Mouse (Mus musculus) embryonic facial prominence, embryonic 14.5 days (tissue): ENCODE measurements at regions not wholly inside any gene's neighbourhood (a gene's known extent, or its start where the extent isn't known, plus 50 kb on each side); places are given as distances from the start of the nearest gene placed in this dataset.

Experiments
- ATAC-seq: fragments of 200-750 bp; cut with Nextera tagmentation; 2 replicates; pipeline ENCODE4 v1.8.0; 2017; ENCODE audit warnings: low read depth, moderate number of reproducible peaks, moderate TSS enrichment
- DNase-seq: peaks from one replicate; pipeline ENCODE4 v3.0.0-alpha.2; 2015; ENCODE audit warnings: low spot score
- H3K27ac ChIP-seq: fragments of 300-500 bp; sonication (generic); replicated peaks from 2 replicates; pipeline ENCODE4 v1.5.1; 2014; ENCODE audit warnings: low read depth, mild to moderate bottlenecking, low read length, moderate library complexity
- H3K27me3 ChIP-seq: fragments of 300-500 bp; sonication (generic); replicated peaks from 2 replicates; pipeline ENCODE4 v1.6.1; 2014; ENCODE audit warnings: low read length; ENCODE audit not compliant: control insufficient read depth, insufficient read depth
- H3K36me3 ChIP-seq: fragments of 300-500 bp; sonication (generic); 2 replicates; pipeline ENCODE4 v1.6.1; 2014; ENCODE audit warnings: low read length, mixed read lengths; ENCODE audit not compliant: control insufficient read depth, insufficient read depth
- H3K4me1 ChIP-seq: fragments of 300-500 bp; sonication (generic); 2 replicates; pipeline ENCODE4 v1.6.1; 2014; ENCODE audit warnings: antibody characterized with exemption, low read length; ENCODE audit not compliant: control insufficient read depth, insufficient read depth
- H3K4me2 ChIP-seq: fragments of 300-500 bp; sonication (generic); 2 replicates; pipeline ENCODE4 v1.6.1; 2014; ENCODE audit warnings: low read depth, mild to moderate bottlenecking, low read length, moderate library complexity, mixed read lengths
- H3K4me3 ChIP-seq: fragments of 300-500 bp; sonication (generic); 2 replicates; pipeline ENCODE4 v1.5.1; 2014; ENCODE audit warnings: low read depth, mild to moderate bottlenecking, low read length
- H3K9ac ChIP-seq: fragments of 300-500 bp; sonication (generic); 2 replicates; pipeline ENCODE4 v1.6.1; 2014; ENCODE audit warnings: low read depth, mild to moderate bottlenecking, low read length, moderate library complexity, mixed read lengths
- H3K9me3 ChIP-seq: fragments of 300-500 bp; sonication (generic); 2 replicates; pipeline ENCODE4 v1.6.1; 2016; ENCODE audit warnings: low read length; ENCODE audit not compliant: control insufficient read depth
- WGBS: fragments of 180-500 bp; shearing (Covaris S2); extraction: QIAGEN DNeasy Blood & Tissue Kit; methylation state at CpG from one replicate; pipeline ENCODE4 v1.1.7; 2014; 5-methylcytosine and 5-hydroxymethylcytosine counted together

DNA sequence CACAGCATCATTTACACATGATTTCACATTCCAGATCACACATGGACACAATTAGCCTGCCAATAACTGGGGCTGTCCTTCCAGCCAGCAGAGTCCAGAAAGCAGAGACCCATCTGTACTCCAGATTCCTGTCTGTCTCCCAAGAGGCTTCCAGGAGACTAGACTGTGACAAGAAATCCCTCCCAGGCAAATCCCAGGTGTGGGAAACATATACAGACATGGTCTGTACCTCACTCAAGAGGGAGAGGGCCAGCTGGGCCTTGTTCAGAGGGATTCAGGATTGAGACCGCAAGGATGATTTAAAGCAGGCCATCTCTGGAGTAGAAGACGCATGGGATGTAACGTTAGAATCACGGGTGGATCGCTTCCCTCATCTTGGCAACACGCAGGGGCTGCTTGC lies 182.7 kb upstream of the Prr30 start:
- Histone ChIP-seq H3K4me1 (peaks cover 14% of the 10 kb centered on the region), H3K27ac (peak overlapping the region; percentile 61; the same call in 1 of the 2 replicates), H3K36me3 (no peaks in the 10 kb centered on the region), H3K4me3 (no peak overlapping the region), H3K9me3 (no peaks in the 10 kb centered on the region), H3K27me3 (no peaks in the 10 kb centered on the region), H3K9ac (no peak overlapping the region), H3K4me2 (no peak overlapping the region)
- 32% methylated on average over 6 of the region's 6 CpGs for WGBS
- ATAC-seq (peak; percentile 82), DNase-seq (peak; percentile 83)

GRCm38 (mm10) chr14:101381943-101382342 lies 181.8 kb upstream of the Prr30 start:
- H3K4me1 ChIP-seq, result peaks cover 20% of the 10 kb centered on the region
- 62% methylated on average over 2 of the region's 2 CpGs for WGBS
- no peak overlapping the region for H3K4me3 ChIP-seq
- H3K9ac ChIP-seq, result no peak overlapping the region
- no peaks in the 10 kb centered on the region for H3K9me3 ChIP-seq
- no peaks in the 10 kb centered on the region for H3K27me3 ChIP-seq
- ATAC-seq, result no peak
- peak; percentile 27 for DNase-seq
- no peaks in the 10 kb centered on the region for H3K36me3 ChIP-seq
- no peak overlapping the region for H3K27ac ChIP-seq
- H3K4me2 ChIP-seq, result no peak overlapping the region

DNA sequence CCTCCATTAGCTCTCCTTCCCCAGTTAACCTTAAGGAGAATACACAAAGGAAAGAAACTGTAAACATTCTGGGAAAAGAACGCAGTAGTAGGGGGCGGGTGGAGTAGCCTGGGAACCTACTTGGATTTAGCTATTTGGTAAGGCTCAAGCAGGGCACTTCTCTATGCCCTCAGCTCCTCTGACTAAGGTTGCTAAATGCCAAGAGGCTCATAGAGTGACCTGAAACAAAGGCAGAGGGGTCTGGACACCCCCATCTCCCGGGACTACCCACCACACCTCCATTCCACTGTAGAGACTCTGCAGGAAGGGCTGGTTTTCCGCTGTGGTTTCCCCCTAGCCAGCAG lies 179.5 kb upstream of the Prr30 start:
- 38% methylated on average over 4 of the region's 4 CpGs for WGBS
- Histone ChIP-seq H3K36me3 (no peaks in the 10 kb centered on the region), H3K4me2 (peak overlapping the region; percentile 42; the same call in 1 of the 2 replicates), H3K9ac (no peak overlapping the region), H3K27me3 (no peaks in the 10 kb centered on the region), H3K4me1 (peaks cover 27% of the 10 kb centered on the region), H3K27ac (no peak overlapping the region), H3K9me3 (no peaks in the 10 kb centered on the region), H3K4me3 (no peak overlapping the region)
- 0 out of 2 replicates have a peak, but pooled peaks have one; percentile 9 for ATAC-seq
- no peak for DNase-seq

- H3K27ac ChIP-seq, result no peak overlapping the region
- H3K4me1 ChIP-seq, result peaks cover 27% of the 10 kb centered on the region
- no peaks in the 10 kb centered on the region for H3K9me3 ChIP-seq
- no peak overlapping the region for H3K9ac ChIP-seq
- ATAC-seq (peak; percentile 89), DNase-seq (peak; percentile 85)
- H3K4me2 ChIP-seq, result peak overlapping the region; percentile 42
- H3K4me3 ChIP-seq, result peak overlapping the region; percentile 21; the same call in 1 of the 2 replicates
- no peaks in the 10 kb centered on the region for H3K36me3 ChIP-seq
- no peaks in the 10 kb centered on the region for H3K27me3 ChIP-seq
- whole genome bisulfite sequencing, result 16% methylated on average over 21 of the region's 21 CpGs
Observed at GRCm38 (mm10) chr14:101378965-101379662, 179.0 kb upstream of the Prr30 start.

- 70% methylated on average over 8 of the region's 8 CpGs for WGBS
- Histone ChIP-seq H3K4me3 (no peak overlapping the region), H3K27ac (no peak overlapping the region), H3K9ac (no peak overlapping the region), H3K27me3 (no peaks in the 10 kb centered on the region), H3K4me1 (peaks cover 27% of the 10 kb centered on the region), H3K4me2 (no peak overlapping the region; the same call in 1 of the 2 replicates), H3K9me3 (no peaks in the 10 kb centered on the region), H3K36me3 (no peaks in the 10 kb centered on the region)
- ATAC-seq (no peak), DNase-seq (no peak)
Observed at GRCm38 (mm10) chr14:101378545-101378944, 178.4 kb upstream of the Prr30 start.

DNA sequence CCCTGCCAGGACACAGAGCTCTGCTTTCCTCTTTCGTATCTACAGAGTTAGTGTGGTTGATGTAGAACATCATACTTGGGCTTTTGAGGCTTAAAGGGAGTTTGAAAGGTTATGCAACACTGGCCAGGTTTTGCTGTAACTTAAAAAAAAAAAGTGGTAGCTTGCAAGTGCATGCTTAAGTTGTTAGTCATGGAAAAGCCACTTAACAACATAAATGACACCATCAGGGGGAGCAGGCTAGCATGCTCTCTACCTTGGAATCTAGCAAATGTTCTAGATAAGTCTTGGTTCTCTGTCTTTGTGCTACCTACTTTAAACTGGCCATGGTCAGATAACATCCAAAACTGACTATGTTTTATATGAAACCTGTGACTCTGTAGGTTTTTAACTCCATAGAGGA lies 176.6 kb upstream of the Prr30 start:
- Histone ChIP-seq H3K4me1 (peaks cover 14% of the 10 kb centered on the region; the same call in 1 of the 2 replicates), H3K36me3 (no peaks in the 10 kb centered on the region), H3K27ac (no peak overlapping the region), H3K9me3 (no peaks in the 10 kb centered on the region), H3K9ac (no peak overlapping the region), H3K27me3 (no peaks in the 10 kb centered on the region), H3K4me3 (no peak overlapping the region), H3K4me2 (no peak overlapping the region)
- DNase-seq (peak; percentile 23), ATAC-seq (no peak)
- 51% methylated on average over 1 of the region's 1 CpGs for WGBS

DNA sequence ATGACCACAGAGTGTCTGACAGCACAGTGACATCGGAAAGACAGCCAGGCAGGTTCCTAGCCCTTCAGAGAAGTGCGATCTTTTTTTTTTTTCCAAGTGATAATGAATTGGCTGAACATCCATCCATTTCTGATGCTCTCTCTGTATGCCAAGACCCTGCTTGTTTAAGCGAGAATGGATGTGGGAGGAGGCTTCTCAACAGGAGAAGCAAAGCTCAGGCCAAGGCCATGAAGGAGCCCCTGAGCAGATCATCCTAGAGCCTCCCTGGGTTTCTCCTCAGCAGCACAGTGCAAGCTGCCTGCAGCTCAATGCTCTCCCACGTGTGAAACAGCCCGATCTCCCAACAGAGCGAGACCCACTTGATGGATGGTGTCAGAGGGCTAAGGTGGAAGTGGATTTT lies 175.7 kb upstream of the Prr30 start:
- H3K9ac ChIP-seq, result no peak overlapping the region
- no peaks in the 10 kb centered on the region for H3K36me3 ChIP-seq
- H3K4me2 ChIP-seq, result no peak overlapping the region
- DNase-seq (no peak), ATAC-seq (no peak)
- H3K27me3 ChIP-seq, result no peaks in the 10 kb centered on the region
- 70% methylated on average over 6 of the region's 6 CpGs for WGBS
- peaks cover 14% of the 10 kb centered on the region; the same call in 1 of the 2 replicates for H3K4me1 ChIP-seq
- H3K9me3 ChIP-seq, result no peaks in the 10 kb centered on the region
- H3K27ac ChIP-seq, result no peak overlapping the region
- no peak overlapping the region for H3K4me3 ChIP-seq

GRCm38 (mm10) chr14:101373864-101374263 lies 173.7 kb upstream of the Prr30 start:
- Histone ChIP-seq H3K27me3 (no peaks in the 10 kb centered on the region), H3K4me3 (no peak overlapping the region), H3K9me3 (no peaks in the 10 kb centered on the region), H3K4me1 (peaks cover 14% of the 10 kb centered on the region; the same call in 1 of the 2 replicates), H3K36me3 (no peaks in the 10 kb centered on the region), H3K27ac (no peak overlapping the region), H3K9ac (no peak overlapping the region), H3K4me2 (no peak overlapping the region)
- WGBS, result 92% methylated on average over 4 of the region's 4 CpGs
- DNase-seq, result no peak
- ATAC-seq, result no peak

DNA sequence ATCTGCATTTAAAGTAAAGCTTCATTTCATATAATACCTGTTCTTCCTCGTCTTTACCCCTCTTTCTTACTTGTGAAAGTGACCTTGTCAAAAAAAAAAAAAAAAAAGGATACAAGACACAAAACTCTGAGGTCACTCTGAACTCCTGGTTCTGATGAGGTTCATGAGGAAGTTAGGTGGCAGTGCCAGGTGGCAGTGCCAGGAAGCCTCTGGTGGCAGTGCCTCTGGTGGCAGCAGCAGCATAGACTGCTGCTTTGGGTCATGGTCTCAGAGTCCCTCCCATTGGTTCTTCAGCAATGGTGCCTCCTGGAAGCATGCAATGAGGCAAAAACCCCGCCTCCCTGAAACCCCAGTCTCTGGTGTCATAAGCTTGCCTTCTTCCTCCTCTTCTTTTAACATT lies 159.7 kb upstream of the Prr30 start:
- Histone ChIP-seq H3K36me3 (no peaks in the 10 kb centered on the region), H3K4me2 (no peak overlapping the region), H3K27me3 (no peaks in the 10 kb centered on the region), H3K4me1 (no peaks in the 10 kb centered on the region), H3K9ac (no peak overlapping the region), H3K27ac (no peak overlapping the region), H3K9me3 (no peaks in the 10 kb centered on the region), H3K4me3 (no peak overlapping the region)
- no peak for ATAC-seq
- no peak for DNase-seq
- WGBS, result 81% methylated on average over 2 of the region's 2 CpGs
